Mouse (Mus musculus) heart, postnatal 0 days (tissue): ENCODE measurements around the gene Cyb5d1.

Experiments used
- CTCF ChIP-seq: IDR thresholded peaks from 2 replicates; pipeline ENCODE4 v1.5.1; 2016; ENCODE audit warnings: antibody characterized with exemption, control low read depth, low read depth
- EP300 ChIP-seq: IDR thresholded peaks from 2 replicates; pipeline ENCODE4 v1.6.1; 2016; ENCODE audit warnings: antibody characterized with exemption, low read depth

DNA sequence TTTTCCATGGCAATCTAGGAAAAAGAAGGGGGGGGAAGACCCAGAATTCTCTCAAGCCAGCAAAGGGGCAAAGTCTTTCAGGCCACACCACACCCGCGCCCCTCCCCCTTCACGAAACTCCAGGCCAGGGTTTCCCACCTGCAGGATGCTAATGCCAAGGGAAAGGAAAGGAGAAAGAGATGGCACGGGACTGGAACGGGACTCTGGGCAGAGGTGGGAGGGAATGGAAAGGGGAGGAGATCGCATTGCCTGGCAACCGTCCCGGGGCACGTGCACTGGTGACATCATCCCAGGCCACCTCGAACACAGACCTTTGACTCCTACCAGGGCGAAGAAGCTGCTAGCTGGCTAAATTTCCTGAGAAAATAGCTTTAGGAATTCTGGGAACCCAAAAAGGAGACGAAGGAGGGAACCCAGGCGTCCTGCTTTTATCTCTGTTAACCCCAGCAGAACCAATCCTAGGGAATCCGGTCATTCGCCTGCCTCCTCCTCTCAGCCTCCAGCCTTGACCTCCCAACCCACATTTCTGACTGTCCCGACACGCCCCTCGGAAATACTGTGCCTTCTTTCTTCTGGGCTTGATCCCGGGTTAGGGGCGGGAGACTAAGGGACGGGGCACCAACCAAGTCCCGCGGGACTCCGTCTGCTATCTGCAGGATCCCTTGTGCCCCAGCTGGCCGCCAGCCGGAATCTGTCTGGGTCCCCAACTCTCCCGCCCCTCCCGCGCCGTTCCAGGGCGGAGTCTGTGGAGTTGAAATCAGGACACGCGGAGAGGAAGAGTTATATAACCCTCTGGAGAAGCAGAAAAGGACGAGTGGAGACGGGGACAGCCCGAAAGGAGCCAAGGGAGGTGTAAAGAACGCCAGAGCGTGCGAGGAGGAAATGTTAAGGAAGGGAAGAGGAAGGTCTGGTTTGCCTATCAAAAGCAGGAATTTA, 22.3 kb upstream of the Cyb5d1 start:
- TF ChIP-seq CTCF (no peak), EP300 (peak; percentile 97)
